30 mouse cellular contexts compared by ENCODE assay signal in genomic region chr2:117724066-117724465, GRCm38 (mm10).
DNase-seq lines count a peak whose midpoint lies in the region; ATAC-seq lines count a peak whose summit lies in the region.
"Had no signal": no experiment of that assay in that cellular context is flagged by ENCODE, and none has a peak within 500 bp of the region (broad histone marks: within the 10 kb centered on the region; RNA-seq: fewer than 3 reads in every experiment).

No protein-coding gene starts in this region.

- H3K27me3 ChIP-seq in limb, embryonic 11.5 days (ENCODE audit: control insufficient read depth, insufficient read depth, low read length) = no peaks in the 10 kb centered on the region
- no peaks in the 10 kb centered on the region for H3K27me3 ChIP-seq in limb, embryonic 10.5 days (ENCODE audit: low read depth, poor library complexity, severe bottlenecking)
- H3K27me3 ChIP-seq: CH12.LX; heart, embryonic 13.5 days; hindbrain, embryonic 12.5 days had no signal

- peaks cover 3% of the 10 kb centered on the region; the same call in 1 of the 2 replicates for H3K4me1 ChIP-seq in limb, embryonic 11.5 days (ENCODE audit: control insufficient read depth, insufficient read depth, low read length)
- peaks cover 6% of the 10 kb centered on the region; the same call in 1 of the 2 replicates for H3K4me1 ChIP-seq in limb, embryonic 10.5 days
- H3K4me1 ChIP-seq: heart, embryonic 10.5 days; hindbrain, embryonic 12.5 days had no signal

- H3K4me2 ChIP-seq in limb, embryonic 11.5 days (ENCODE audit: low read depth, severe bottlenecking) = no peak overlapping the region
- H3K4me2 ChIP-seq: embryonic facial prominence, embryonic 13.5 days; heart, embryonic 13.5 days; hindbrain, embryonic 12.5 days had no signal

- no peaks in the 10 kb centered on the region for H3K9me3 ChIP-seq in limb, embryonic 11.5 days (ENCODE audit: control insufficient read depth, low read length)
- no peaks in the 10 kb centered on the region for H3K9me3 ChIP-seq in limb, embryonic 10.5 days (replicated peaks)
- H3K9me3 ChIP-seq: embryonic facial prominence, embryonic 13.5 days; heart, embryonic 10.5 days; heart, embryonic 13.5 days; hindbrain, embryonic 12.5 days had no signal

- ATAC-seq in limb, embryonic 11.5 days (ENCODE audit: insufficient number of reproducible peaks, low FRiP score, low TSS enrichment, low read depth) = peak; percentile 54; the same call in 1 of the 2 replicates
- ATAC-seq: forebrain, embryonic 14.5 days; forebrain, postnatal 0 days; hindbrain, embryonic 16.5 days; inflammation-experienced regulatory T-cells, adult 6 months; intestine, embryonic 16.5 days had no signal

- no peak overlapping the region for H3K9ac ChIP-seq in limb, embryonic 11.5 days (ENCODE audit: low read length)
- H3K9ac ChIP-seq: embryonic facial prominence, embryonic 13.5 days; forebrain, postnatal 0 days; heart, embryonic 13.5 days; hindbrain, embryonic 12.5 days had no signal

- no peaks in the 10 kb centered on the region for H3K36me3 ChIP-seq in limb, embryonic 11.5 days (ENCODE audit: control insufficient read depth, insufficient read depth, low read length)
- H3K36me3 ChIP-seq in limb, embryonic 10.5 days = no peaks in the 10 kb centered on the region
- H3K36me3 ChIP-seq: embryonic facial prominence, embryonic 13.5 days; G1E; heart, embryonic 10.5 days; heart, embryonic 13.5 days; hindbrain, embryonic 12.5 days had no signal

- peak; percentile 39 for DNase-seq in embryo, embryonic 11 days
- no peak for DNase-seq in embryo, embryonic 10 days (ENCODE audit: low spot score)
- no peak for DNase-seq in limb, embryonic 11.5 days (ENCODE audit: low spot score)
- no peak for DNase-seq in limb, embryonic 10.5 days (ENCODE audit: low spot score)
- peak; percentile 44 for DNase-seq in hindlimb bud, embryonic 11.5 days (ENCODE audit: extremely low spot score, low read depth, low spot score)
- DNase-seq in layer of hippocampus, adult 8-10 months (ENCODE audit: low spot score in 2 of 2) = no peak
- no peak for DNase-seq in adrenal gland, postnatal 25 days
- DNase-seq: adrenal gland, adult 2 months; adrenal gland, postnatal 14 days; B cell, adult 2 months; cerebellum, adult 11-12 months; cerebellum, adult 8-10 months; cerebellum, postnatal 10 days; cerebellum, postnatal 36 days; forebrain, postnatal 0 days; gastrocnemius, postnatal 25 days; heart, adult 2 months; heart, postnatal 14 days; heart, postnatal 4 days; kidney, adult 18-20 months had no signal

- H3K4me3 ChIP-seq in limb, embryonic 11.5 days (ENCODE audit: low read depth, low read length) = no peak overlapping the region
- H3K4me3 ChIP-seq in limb, embryonic 10.5 days = no peak overlapping the region
- H3K4me3 ChIP-seq: embryonic facial prominence, embryonic 13.5 days; heart, adult 2 months; heart, embryonic 10.5 days; heart, embryonic 13.5 days; hindbrain, embryonic 12.5 days had no signal

- H3K27ac ChIP-seq in limb, embryonic 11.5 days (replicated peaks; ENCODE audit: low read depth, low read length) = no peak overlapping the region
- no peak overlapping the region for H3K27ac ChIP-seq in limb, embryonic 10.5 days
- H3K27ac ChIP-seq: heart, adult 2 months; heart, embryonic 10.5 days; heart, embryonic 13.5 days; hindbrain, embryonic 12.5 days had no signal

- WGBS in limb, embryonic 11.5 days = 37% methylated on average over 4 of the region's 4 CpGs
- WGBS in limb, embryonic 10.5 days = 63% methylated on average over 4 of the region's 4 CpGs

Comparison
In these comparisons a context has a peak if more than half of its experiments do, and no peak if none do; other contexts are left out.
1. DNase-seq: peak in embryo, embryonic 11 days (single experiment) and hindlimb bud, embryonic 11.5 days (single experiment); none in embryo, embryonic 10 days (single experiment), limb, embryonic 11.5 days (single experiment), limb, embryonic 10.5 days (single experiment), layer of hippocampus, adult 8-10 months (0 of 2) and adrenal gland, postnatal 25 days (single experiment).